In the genomic region with DNA sequence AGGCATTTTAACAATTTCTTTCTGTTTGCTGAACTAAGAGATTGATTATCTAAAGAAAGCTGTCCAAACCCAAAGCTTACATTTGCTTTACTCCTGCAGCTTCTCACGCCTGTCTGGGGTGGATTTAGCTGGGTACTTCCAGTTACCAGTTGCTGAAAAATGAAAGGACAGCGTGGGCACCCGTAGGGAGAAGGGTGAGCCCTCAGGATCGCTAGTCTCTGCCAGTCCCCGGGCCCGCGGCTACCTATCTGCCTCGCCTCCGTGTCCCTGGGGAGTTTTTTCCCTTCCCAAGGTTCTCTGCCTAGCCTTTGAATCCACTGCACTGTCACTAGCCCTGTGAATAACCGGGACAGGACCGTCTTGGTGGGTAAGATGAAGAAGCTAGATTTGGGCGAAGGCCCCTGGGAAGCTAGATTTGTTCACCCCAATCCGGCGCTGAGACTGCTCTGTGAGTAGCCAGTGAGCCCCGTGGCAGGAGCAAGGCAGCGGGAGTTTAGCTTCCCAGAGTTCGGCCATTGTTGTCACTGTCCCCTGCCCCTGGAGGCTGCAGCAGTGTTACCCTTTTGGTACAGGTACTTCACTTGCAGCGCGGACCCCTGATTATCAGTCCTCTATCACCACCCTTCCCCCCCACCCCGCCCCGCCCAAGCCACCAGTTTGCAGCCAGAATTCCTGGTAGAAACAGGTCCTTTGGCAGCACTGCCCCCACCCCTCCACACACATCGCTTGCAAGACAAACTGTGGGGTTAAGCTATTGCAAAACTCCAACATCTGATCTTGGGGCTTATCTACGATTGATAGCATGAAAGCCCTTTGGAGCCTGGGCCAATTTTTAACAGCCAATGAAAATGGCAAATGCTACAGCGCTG, we compare ENCODE assay signal across 9 mouse cellular contexts. TPM values are rescaled to one million over a fixed set of nuclear protein-coding genes. Genes with fewer than 3 reads are reported as not detected.
A peak's percentile ranks its signal among the peaks of the same experiment; 100 is the strongest.
DNase-seq lines count a peak whose midpoint lies in the region; ATAC-seq lines count a peak whose summit lies in the region.
"Had no signal": no experiment of that assay in that cellular context is flagged by ENCODE, and none has a peak within 500 bp of the region (broad histone marks: within the 10 kb centered on the region; RNA-seq: fewer than 3 reads in every experiment).

No protein-coding gene starts in this region.

- H3K36me3 ChIP-seq in forebrain, embryonic 14.5 days (ENCODE audit: control insufficient read depth, insufficient read depth, low read length): no peaks in the 10 kb centered on the region
- H3K36me3 ChIP-seq in liver, embryonic 12.5 days: no peaks in the 10 kb centered on the region
- no peaks in the 10 kb centered on the region for H3K36me3 ChIP-seq in neural tube, embryonic 11.5 days (ENCODE audit: control insufficient read depth, insufficient read depth, low read length)

- H3K27ac ChIP-seq in brown adipose tissue, adult 24 weeks (replicated peaks; ENCODE audit: low read depth, low read length): no peak overlapping the region
- H3K27ac ChIP-seq in forebrain, embryonic 14.5 days (ENCODE audit: low read depth, low read length): no peak overlapping the region
- peak overlapping the region; percentile 36 for H3K27ac ChIP-seq in liver, embryonic 12.5 days
- no peak overlapping the region for H3K27ac ChIP-seq in neural tube, embryonic 11.5 days (ENCODE audit: low read depth, low read length)

- no peak for DNase-seq in cerebellum, adult 11-12 months
- DNase-seq in forebrain, embryonic 14.5 days (ENCODE audit: low spot score): peak; percentile 21
- peak; percentile 22 for DNase-seq in kidney, adult 11 months
- peak; percentile 18 for DNase-seq in neural tube, embryonic 11.5 days (ENCODE audit: low spot score)
- no peak for DNase-seq in spleen, adult 12 weeks (ENCODE audit: low spot score)

- no peaks in the 10 kb centered on the region for H3K27me3 ChIP-seq in forebrain, embryonic 14.5 days (replicated peaks; ENCODE audit: control insufficient read depth, insufficient read depth, low read length)
- no peaks in the 10 kb centered on the region for H3K27me3 ChIP-seq in liver, embryonic 12.5 days (replicated peaks)
- H3K27me3 ChIP-seq in neural tube, embryonic 11.5 days (ENCODE audit: control insufficient read depth, insufficient read depth, low read length): no peaks in the 10 kb centered on the region

- H3K4me3 ChIP-seq in brown adipose tissue, adult 24 weeks (ENCODE audit: insufficient read depth, low read depth, low read length): peak overlapping the region; percentile 56
- peak overlapping the region; percentile 26 for H3K4me3 ChIP-seq in forebrain, embryonic 14.5 days (ENCODE audit: low read depth, low read length)
- H3K4me3 ChIP-seq in liver, embryonic 12.5 days: peak overlapping the region; percentile 9; the same call in 1 of the 2 replicates
- H3K4me3 ChIP-seq in neural tube, embryonic 11.5 days (ENCODE audit: low read depth, low read length): peak overlapping the region; percentile 22
- H3K4me3 ChIP-seq: erythroblast, embryonic 14.5 days had no signal

- WGBS in forebrain, embryonic 14.5 days: 31% methylated on average over 24 of the region's 24 CpGs
- 17% methylated on average over 20 of the region's 24 CpGs for WGBS in liver, embryonic 12.5 days (ENCODE audit: insufficient replicate concordance)
- 24% methylated on average over 24 of the region's 24 CpGs for WGBS in neural tube, embryonic 11.5 days

- ATAC-seq in cerebellum, adult (ENCODE audit: insufficient number of reproducible peaks, low FRiP score, low TSS enrichment): peak; percentile 49; the same call in 1 of the 2 replicates
- ATAC-seq in forebrain, embryonic 14.5 days: peak; percentile 37; the same call in 1 of the 2 replicates
- ATAC-seq in liver, embryonic 12.5 days: peak; percentile 61; the same call in 1 of the 2 replicates
- ATAC-seq in neural tube, embryonic 11.5 days (ENCODE audit: insufficient read depth, low FRiP score, low TSS enrichment): no peak

- no peaks in the 10 kb centered on the region for H3K4me1 ChIP-seq in brown adipose tissue, adult 24 weeks (ENCODE audit: control insufficient read depth, insufficient read depth, insufficient read length, low read length)
- no peaks in the 10 kb centered on the region for H3K4me1 ChIP-seq in forebrain, embryonic 14.5 days (ENCODE audit: control insufficient read depth, insufficient read depth, low read length)
- no peaks in the 10 kb centered on the region for H3K4me1 ChIP-seq in liver, embryonic 12.5 days
- H3K4me1 ChIP-seq in neural tube, embryonic 11.5 days (ENCODE audit: control insufficient read depth, insufficient read depth, low read length): no peaks in the 10 kb centered on the region

- peak overlapping the region; percentile 56 for H3K9ac ChIP-seq in forebrain, embryonic 14.5 days (ENCODE audit: low read length)
- H3K9ac ChIP-seq in liver, embryonic 12.5 days: no peak overlapping the region
- H3K9ac ChIP-seq in neural tube, embryonic 11.5 days (ENCODE audit: low read length): peak overlapping the region; percentile 44; the same call in 1 of the 2 replicates

- H3K9me3 ChIP-seq in forebrain, embryonic 14.5 days (replicated peaks; ENCODE audit: control insufficient read depth, low read length): no peaks in the 10 kb centered on the region
- no peaks in the 10 kb centered on the region for H3K9me3 ChIP-seq in liver, embryonic 12.5 days (replicated peaks)
- no peaks in the 10 kb centered on the region for H3K9me3 ChIP-seq in neural tube, embryonic 11.5 days (ENCODE audit: control insufficient read depth, low read length)

- H3K4me2 ChIP-seq in forebrain, embryonic 14.5 days (ENCODE audit: low read length): peak overlapping the region; percentile 56
- H3K4me2 ChIP-seq in liver, embryonic 12.5 days: peak overlapping the region; percentile 50
- H3K4me2 ChIP-seq in neural tube, embryonic 11.5 days (ENCODE audit: low read depth): peak overlapping the region; percentile 48

RNA-seq across cellular contexts. Expression of gene Rgn, which starts 1.3 kb away (rescaled TPM):
- polyA plus RNA-seq in brown adipose tissue, adult 24 weeks (2012; ENCODE audit: insufficient read depth, insufficient read length, missing spikeins): not detected in 2 replicates
- polyA plus RNA-seq in forebrain, embryonic 14.5 days (2014; fragmentation: Nextera tagmentation; extraction: Ambion mirVana): 0.34 and 0.40 TPM in 2 replicates
- 55.2 and 55.4 TPM in 2 replicates for polyA plus RNA-seq in liver, embryonic 12.5 days (2016; fragmentation: Nextera tagmentation; extraction: Ambion mirVana)
- not detected in 2 replicates for polyA plus RNA-seq in neural tube, embryonic 11.5 days (2014; fragmentation: Nextera tagmentation; extraction: Ambion mirVana)
- polyA plus RNA-seq: erythroblast, embryonic 14.5 days had no signal

Comparison
In these comparisons a context has a peak if more than half of its experiments do, and no peak if none do; other contexts are left out.
1. DNase-seq: peak in forebrain, embryonic 14.5 days (single experiment), kidney, adult 11 months (single experiment) and neural tube, embryonic 11.5 days (single experiment); none in cerebellum, adult 11-12 months (single experiment) and spleen, adult 12 weeks (single experiment).
2. RNA of gene Rgn, which starts 1.3 kb away (polyA plus RNA-seq): 55.2 to 55.4 TPM in liver, embryonic 12.5 days; not detected in brown adipose tissue, adult 24 weeks, 0.34 to 0.40 TPM in forebrain, embryonic 14.5 days and not detected in neural tube, embryonic 11.5 days; every median in the first group is over 10 times any median in the second.
3. Peak in every context shown above with its lines, with median percentiles within 50 percentile points of each other: H3K4me3 ChIP-seq and H3K4me2 ChIP-seq.